Mouse (Mus musculus): ENCODE results near the gene Dzip1l. TPM values are rescaled to one million over a fixed set of nuclear protein-coding genes. Genes with fewer than 3 reads are reported as not detected.
A peak's percentile ranks its signal among the peaks of the same experiment; 100 is the strongest.

Dzip1l gene
- total and polyA plus RNA-seq, 2 experiments from 2014 or later, result 8.1 to 26.1 TPM

GRCm38 (mm10) chr9:99671603-99672002 is 42.3 kb downstream of the Dzip1l start:
- peak; percentile 32 for DNase-seq (ENCODE audit: low spot score)
- peak; percentile 62 for TF ChIP-seq CTCF (IDR thresholded peaks at IDR 0.05; ENCODE audit: low read depth)
- WGBS, result 33% methylated on average over 2 of the region's 2 CpGs

GRCm38 (mm10) chr9:99675714-99676113 is 46.4 kb downstream of the Dzip1l start:
- no peak for DNase-seq (ENCODE audit: low spot score)
- WGBS, result 83% methylated on average over 3 of the region's 3 CpGs
- H3K9ac ChIP-seq (replicated peaks; ENCODE audit: low read length), result no peak overlapping the region

More at GRCm38 (mm10) chr9:99671603-99672002, 42.3 kb downstream of the Dzip1l start:
- no peak overlapping the region for H3K27ac ChIP-seq
- H3K4me1 ChIP-seq (ENCODE audit: insufficient read depth, low read length), result no peaks in the 10 kb centered on the region
- H3K36me3 ChIP-seq (ENCODE audit: insufficient read depth, low read length), result peaks cover 4% of the 10 kb centered on the region; the same call in 1 of the 2 replicates
- no peak overlapping the region for H3K9ac ChIP-seq (replicated peaks; ENCODE audit: low read length)
- no peak overlapping the region for H3K4me2 ChIP-seq (ENCODE audit: low read depth, low read length)
- no peak overlapping the region for H3K4me3 ChIP-seq (ENCODE audit: low read length)
- no peaks in the 10 kb centered on the region for H3K9me3 ChIP-seq (ENCODE audit: low read length)
- no peak for ATAC-seq
- no peaks in the 10 kb centered on the region for H3K27me3 ChIP-seq (ENCODE audit: insufficient read depth, low read length)

GRCm38 (mm10) chr9:99681980-99682570 is 52.8 kb downstream of the Dzip1l start:
- Histone ChIP-seq H3K27ac (no peak overlapping the region), H3K4me2 (ENCODE audit: low read depth, low read length) (no peak overlapping the region), H3K27me3 (ENCODE audit: insufficient read depth, low read length) (no peaks in the 10 kb centered on the region), H3K4me3 (ENCODE audit: low read length) (no peak overlapping the region), H3K4me1 (ENCODE audit: insufficient read depth, low read length) (peaks cover 9% of the 10 kb centered on the region; the same call in 1 of the 2 replicates), H3K9ac (replicated peaks; ENCODE audit: low read length) (no peak overlapping the region), H3K9me3 (ENCODE audit: low read length) (no peaks in the 10 kb centered on the region), H3K36me3 (ENCODE audit: insufficient read depth, low read length) (no peaks in the 10 kb centered on the region)
- WGBS, result 53% methylated on average over 21 of the region's 21 CpGs
- no peak for TF ChIP-seq CTCF (IDR thresholded peaks at IDR 0.05; ENCODE audit: low read depth)
- DNase-seq (ENCODE audit: low spot score) (no peak), ATAC-seq (no peak)

More at GRCm38 (mm10) chr9:99675714-99676113, 46.4 kb downstream of the Dzip1l start:
- Histone ChIP-seq H3K4me2 (ENCODE audit: low read depth, low read length) (no peak overlapping the region), H3K9me3 (ENCODE audit: low read length) (no peaks in the 10 kb centered on the region), H3K27me3 (ENCODE audit: insufficient read depth, low read length) (no peaks in the 10 kb centered on the region), H3K4me3 (ENCODE audit: low read length) (no peak overlapping the region), H3K4me1 (ENCODE audit: insufficient read depth, low read length) (no peaks in the 10 kb centered on the region), H3K36me3 (ENCODE audit: insufficient read depth, low read length) (no peaks in the 10 kb centered on the region), H3K27ac (no peak overlapping the region)
- ATAC-seq, result no peak
- no peak for TF ChIP-seq CTCF (IDR thresholded peaks at IDR 0.05; ENCODE audit: low read depth)

DNA sequence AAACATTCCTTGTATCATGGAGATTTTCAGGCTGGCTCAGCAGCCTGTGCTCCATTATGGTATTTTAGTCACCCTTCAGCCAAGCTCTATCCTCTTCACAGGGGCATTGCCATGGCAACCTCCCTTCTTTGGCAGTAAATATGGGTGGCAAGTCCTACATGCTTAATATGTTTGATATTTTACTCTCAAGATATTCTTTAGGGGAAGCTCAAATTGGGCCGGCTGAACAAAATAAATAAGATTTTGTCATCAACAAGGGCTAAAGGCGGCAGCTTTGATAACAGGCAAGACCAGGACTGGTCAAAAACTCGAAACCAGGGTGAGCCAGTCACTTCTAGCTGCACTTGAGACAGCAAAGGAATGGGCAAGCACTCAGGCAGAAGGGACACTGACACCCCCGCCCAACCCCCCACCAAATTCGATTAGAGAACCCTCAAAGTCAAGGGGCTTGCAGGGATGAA is 55.8 kb downstream of the Dzip1l start:
- Histone ChIP-seq H3K4me2 (ENCODE audit: low read depth, low read length) (0 out of 2 replicates have a peak overlapping the region, but pooled peaks have one; percentile 5), H3K9me3 (ENCODE audit: low read length) (no peaks in the 10 kb centered on the region), H3K36me3 (ENCODE audit: insufficient read depth, low read length) (no peaks in the 10 kb centered on the region), H3K9ac (replicated peaks; ENCODE audit: low read length) (no peak overlapping the region), H3K27ac (peak overlapping the region; percentile 20; the same call in 1 of the 2 replicates), H3K4me3 (ENCODE audit: low read length) (no peak overlapping the region), H3K4me1 (ENCODE audit: insufficient read depth, low read length) (peaks cover 9% of the 10 kb centered on the region; the same call in 1 of the 2 replicates), H3K27me3 (ENCODE audit: insufficient read depth, low read length) (no peaks in the 10 kb centered on the region)
- ATAC-seq (peak; percentile 92), DNase-seq (ENCODE audit: low spot score) (peak; percentile 72)
- no peak for TF ChIP-seq CTCF (IDR thresholded peaks at IDR 0.05; ENCODE audit: low read depth)
- 46% methylated on average over 5 of the region's 5 CpGs for WGBS

GRCm38 (mm10) chr9:99685536-99686231 is 56.4 kb downstream of the Dzip1l start:
- H3K27me3 ChIP-seq (ENCODE audit: insufficient read depth, low read length), result no peaks in the 10 kb centered on the region
- peaks cover 9% of the 10 kb centered on the region; the same call in 1 of the 2 replicates for H3K4me1 ChIP-seq (ENCODE audit: insufficient read depth, low read length)
- no peaks in the 10 kb centered on the region for H3K9me3 ChIP-seq (ENCODE audit: low read length)
- no peak overlapping the region for H3K9ac ChIP-seq (replicated peaks; ENCODE audit: low read length)
- H3K4me3 ChIP-seq (ENCODE audit: low read length), result no peak overlapping the region
- H3K36me3 ChIP-seq (ENCODE audit: insufficient read depth, low read length), result no peaks in the 10 kb centered on the region
- 51% methylated on average over 5 of the region's 5 CpGs for WGBS
- ATAC-seq (peak; percentile 12; the same call in 1 of the 2 replicates), DNase-seq (ENCODE audit: low spot score) (no peak)
- H3K4me2 ChIP-seq (ENCODE audit: low read depth, low read length), result 0 out of 2 replicates have a peak overlapping the region, but pooled peaks have one; percentile 5
- H3K27ac ChIP-seq, result peak overlapping the region; percentile 20; the same call in 1 of the 2 replicates
- TF ChIP-seq CTCF (IDR thresholded peaks at IDR 0.05; ENCODE audit: low read depth), result no peak

GRCm38 (mm10) chr9:99689796-99690195 is 60.5 kb downstream of the Dzip1l start:
- TF ChIP-seq CTCF (IDR thresholded peaks at IDR 0.05; ENCODE audit: low read depth), result no peak
- H3K4me2 ChIP-seq (ENCODE audit: low read depth, low read length), result no peak overlapping the region
- no peaks in the 10 kb centered on the region for H3K27me3 ChIP-seq (ENCODE audit: insufficient read depth, low read length)
- no peak overlapping the region for H3K9ac ChIP-seq (replicated peaks; ENCODE audit: low read length)
- no peak overlapping the region for H3K27ac ChIP-seq
- no peak for ATAC-seq
- peaks cover 9% of the 10 kb centered on the region; the same call in 1 of the 2 replicates for H3K4me1 ChIP-seq (ENCODE audit: insufficient read depth, low read length)
- no peak overlapping the region for H3K4me3 ChIP-seq (ENCODE audit: low read length)
- H3K9me3 ChIP-seq (ENCODE audit: low read length), result no peaks in the 10 kb centered on the region
- DNase-seq (ENCODE audit: low spot score), result no peak
- 88% methylated on average over 5 of the region's 5 CpGs for WGBS
- no peaks in the 10 kb centered on the region for H3K36me3 ChIP-seq (ENCODE audit: insufficient read depth, low read length)
